Comparison of ENCODE assay signal across 15 mouse cellular contexts in genomic region chr14:14352606-14353005, GRCm38 (mm10). TPM values are rescaled to one million over a fixed set of nuclear protein-coding genes. Genes with fewer than 3 reads are reported as not detected.
DNase-seq lines count a peak whose midpoint lies in the region; ATAC-seq lines count a peak whose summit lies in the region.
"Had no signal": no experiment of that assay in that cellular context is flagged by ENCODE, and none has a peak within 500 bp of the region (broad histone marks: within the 10 kb centered on the region; RNA-seq: fewer than 3 reads in every experiment).

No protein-coding gene starts in this region.

- H3K4me1 ChIP-seq in forebrain, embryonic 15.5 days, result no peaks in the 10 kb centered on the region
- H3K4me1 ChIP-seq in heart, embryonic 11.5 days (ENCODE audit: control insufficient read depth, insufficient read depth, low read length), result no peaks in the 10 kb centered on the region
- H3K4me1 ChIP-seq: embryonic facial prominence, embryonic 15.5 days; hindbrain, embryonic 15.5 days had no signal

- no peaks in the 10 kb centered on the region for H3K36me3 ChIP-seq in forebrain, embryonic 15.5 days
- H3K36me3 ChIP-seq in heart, embryonic 11.5 days (ENCODE audit: control insufficient read depth, insufficient read depth, low read length), result peaks cover 11% of the 10 kb centered on the region
- H3K36me3 ChIP-seq: hindbrain, embryonic 15.5 days had no signal

- peak; percentile 5 to 8 for DNase-seq in frontal cortex, postnatal 10 days (ENCODE audit: low spot score in 2 of 2)
- DNase-seq in frontal cortex, postnatal 14 days (ENCODE audit: low spot score in 2 of 2), result no peak
- peak; percentile 6 for DNase-seq in thymus, postnatal 0 days (ENCODE audit: low spot score)
- DNase-seq in thymus, postnatal 10 days (ENCODE audit: low spot score in 2 of 2), result no peak
- no peak for DNase-seq in cerebellum, postnatal 14 days
- DNase-seq in urinary bladder, postnatal 4 days (ENCODE audit: low spot score in 2 of 2), result no peak
- DNase-seq: cerebellum, adult 9-10 months; kidney, postnatal 10 days; lung, postnatal 14 days; thymus, postnatal 25 days had no signal

- WGBS in forebrain, embryonic 15.5 days, result 67% methylated on average over 6 of the region's 6 CpGs
- 81% methylated on average over 6 of the region's 6 CpGs for WGBS in heart, embryonic 11.5 days (ENCODE audit: insufficient replicate concordance)

- H3K9me3 ChIP-seq in forebrain, embryonic 15.5 days, result peaks cover 24% of the 10 kb centered on the region
- peaks cover 46% of the 10 kb centered on the region for H3K9me3 ChIP-seq in heart, embryonic 11.5 days (replicated peaks; ENCODE audit: control insufficient read depth, low read length)

- H3K27me3 ChIP-seq in forebrain, embryonic 15.5 days, result no peaks in the 10 kb centered on the region
- H3K27me3 ChIP-seq in heart, embryonic 11.5 days (ENCODE audit: control insufficient read depth, insufficient read depth, low read length), result no peaks in the 10 kb centered on the region
- H3K27me3 ChIP-seq: embryonic facial prominence, embryonic 15.5 days; hindbrain, embryonic 15.5 days had no signal

- H3K4me3 ChIP-seq in forebrain, embryonic 15.5 days, result no peak overlapping the region
- no peak overlapping the region for H3K4me3 ChIP-seq in heart, embryonic 11.5 days (ENCODE audit: low read depth, low read length)
- H3K4me3 ChIP-seq: embryonic facial prominence, embryonic 15.5 days; hindbrain, embryonic 15.5 days had no signal

- no peak overlapping the region for H3K4me2 ChIP-seq in forebrain, embryonic 15.5 days (replicated peaks)
- no peak overlapping the region for H3K4me2 ChIP-seq in heart, embryonic 11.5 days
- H3K4me2 ChIP-seq: embryonic facial prominence, embryonic 15.5 days; hindbrain, embryonic 15.5 days; liver, embryonic 11.5 days had no signal

- H3K27ac ChIP-seq in forebrain, embryonic 15.5 days (replicated peaks), result 0 out of 2 replicates have a peak overlapping the region, but pooled peaks have one; percentile 32
- H3K27ac ChIP-seq in heart, embryonic 11.5 days (ENCODE audit: low read depth, low read length), result no peak overlapping the region
- H3K27ac ChIP-seq: embryonic facial prominence, embryonic 15.5 days; hindbrain, embryonic 15.5 days had no signal

- H3K9ac ChIP-seq in forebrain, embryonic 15.5 days (replicated peaks), result no peak overlapping the region
- no peak overlapping the region for H3K9ac ChIP-seq in heart, embryonic 11.5 days (ENCODE audit: low read depth, low read length)
- H3K9ac ChIP-seq: embryonic facial prominence, embryonic 15.5 days; hindbrain, embryonic 15.5 days had no signal

- ATAC-seq in forebrain, embryonic 15.5 days (replicated peaks), result peak; percentile 12; the same call in 1 of the 2 replicates
- no peak for ATAC-seq in heart, embryonic 11.5 days (replicated peaks; ENCODE audit: insufficient number of reproducible peaks, low FRiP score, low TSS enrichment)

RNA-seq across cellular contexts. Expression of gene Il3ra, which starts 6.5 kb away (rescaled TPM):
- 6.5 and 8.5 TPM in 2 replicates for polyA plus RNA-seq in thymus, postnatal 0 days (2015; fragmentation: Nextera tagmentation; extraction: Ambion mirVana)
- 2.1 TPM in 2 replicates for polyA plus RNA-seq in forebrain, embryonic 15.5 days (2015; fragmentation: Nextera tagmentation; extraction: Ambion mirVana)
- 4.3 and 5.7 TPM in 2 replicates for polyA plus RNA-seq in heart, embryonic 11.5 days (2014; fragmentation: Nextera tagmentation; extraction: Ambion mirVana)

RNA-seq across cellular contexts. Expression of gene Olfr31, which starts 30.0 kb away (rescaled TPM):
- polyA plus RNA-seq in thymus, postnatal 0 days (2015; fragmentation: Nextera tagmentation; extraction: Ambion mirVana), result not detected in 2 replicates
- not detected in 2 replicates for polyA plus RNA-seq in forebrain, embryonic 15.5 days (2015; fragmentation: Nextera tagmentation; extraction: Ambion mirVana)
- not detected in 2 replicates for polyA plus RNA-seq in heart, embryonic 11.5 days (2014; fragmentation: Nextera tagmentation; extraction: Ambion mirVana)
- polyA plus RNA-seq: embryonic facial prominence, embryonic 15.5 days; liver, embryonic 11.5 days had no signal

RNA-seq across cellular contexts. Expression of gene Olfr721-ps1, which starts 48.5 kb away (rescaled TPM):
- not detected in 2 replicates for polyA plus RNA-seq in thymus, postnatal 0 days (2015; fragmentation: Nextera tagmentation; extraction: Ambion mirVana)
- polyA plus RNA-seq in forebrain, embryonic 15.5 days (2015; fragmentation: Nextera tagmentation; extraction: Ambion mirVana), result not detected in 2 replicates
- polyA plus RNA-seq in heart, embryonic 11.5 days (2014; fragmentation: Nextera tagmentation; extraction: Ambion mirVana), result not detected in 2 replicates
- polyA plus RNA-seq: hindbrain, embryonic 15.5 days; liver, embryonic 11.5 days had no signal

Comparison
In these comparisons a context has a peak if more than half of its experiments do, and no peak if none do; other contexts are left out.
1. DNase-seq: peak in frontal cortex, postnatal 10 days (2 of 2) and thymus, postnatal 0 days (single experiment); none in frontal cortex, postnatal 14 days (0 of 2), thymus, postnatal 10 days (0 of 2), cerebellum, postnatal 14 days (0 of 2) and urinary bladder, postnatal 4 days (0 of 2).